Mouse (Mus musculus) embryonic facial prominence, embryonic 12.5 days (tissue): ENCODE data around the gene Adss. TPM values are rescaled to one million over a fixed set of nuclear protein-coding genes. Genes with fewer than 3 reads are reported as not detected.
A peak's percentile ranks its signal among the peaks of the same experiment; 100 is the strongest.

Source experiments
- ATAC-seq: fragments of 200-750 bp; cut with Nextera tagmentation; 2 replicates; pipeline ENCODE4 v1.8.0; 2017; ENCODE audit not compliant: insufficient number of reproducible peaks, insufficient read depth, low FRiP score, low TSS enrichment
- H3K27ac ChIP-seq: fragments of 300-500 bp; sonication (generic); 2 replicates; pipeline ENCODE4 v1.5.1; 2016; ENCODE audit warnings: mild to moderate bottlenecking
- H3K27me3 ChIP-seq: fragments of 300-500 bp; sonication (generic); 2 replicates; pipeline ENCODE4 v1.6.1; 2016; ENCODE audit warnings: mild to moderate bottlenecking, moderate library complexity
- H3K36me3 ChIP-seq: fragments of 300-500 bp; sonication (generic); 2 replicates; pipeline ENCODE4 v1.6.1; 2016; ENCODE audit warnings: mild to moderate bottlenecking
- H3K4me1 ChIP-seq: fragments of 300-500 bp; sonication (generic); 2 replicates; pipeline ENCODE4 v1.6.1; 2016
- H3K4me2 ChIP-seq: fragments of 300-500 bp; sonication (generic); replicated peaks from 2 replicates; pipeline ENCODE4 v1.6.1; 2016; ENCODE audit warnings: mild to moderate bottlenecking, moderate library complexity
- H3K4me3 ChIP-seq: fragments of 300-500 bp; sonication (generic); 2 replicates; pipeline ENCODE4 v1.5.1; 2016; ENCODE audit warnings: mild to moderate bottlenecking
- H3K9ac ChIP-seq: fragments of 300-500 bp; sonication (generic); 2 replicates; pipeline ENCODE4 v1.6.1; 2016; ENCODE audit warnings: mild to moderate bottlenecking, moderate library complexity
- H3K9me3 ChIP-seq: fragments of 300-500 bp; sonication (generic); 2 replicates; pipeline ENCODE4 v1.6.1; 2016; ENCODE audit warnings: mild to moderate bottlenecking, moderate library complexity
- WGBS: fragments of 180-500 bp; shearing (Covaris S2); methylation state at CpG from one replicate; pipeline ENCODE4 v1.1.7; 2016; 5-methylcytosine and 5-hydroxymethylcytosine counted together
- polyA plus RNA-seq: library from polyadenylated mRNA; unstranded; fragments of >200 nt; fragmentation: Nextera tagmentation; extraction: Ambion mirVana; gene quantifications from 2 replicates; pipeline ENCODE4 v1.2.1, GENCODE M21; 2016

Adss gene
- polyA plus RNA-seq, 1 experiment from 2014 or later, result 63.6 TPM

DNA sequence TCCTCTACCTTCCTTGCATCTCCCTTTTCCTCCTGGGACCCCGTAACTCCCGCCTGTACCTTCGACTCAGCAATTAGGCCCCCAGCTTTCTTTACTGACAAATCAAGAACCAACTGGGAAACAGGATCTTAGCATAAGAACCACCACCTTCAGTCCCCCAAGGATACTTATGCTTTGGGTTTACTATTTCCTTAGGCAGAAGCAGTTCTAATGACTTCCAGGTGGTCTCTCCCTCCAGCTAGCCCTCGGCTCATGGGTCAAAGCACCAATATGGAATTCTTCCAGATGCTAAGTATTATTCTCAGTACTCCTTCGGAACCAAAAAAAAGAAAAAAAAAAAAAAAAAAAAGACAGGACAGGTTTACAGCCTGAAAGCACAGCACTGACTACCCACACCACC, 39.1 kb downstream of the Adss start:
- no peaks in the 10 kb centered on the region for H3K9me3 ChIP-seq
- peaks cover 8% of the 10 kb centered on the region; the same call in 1 of the 2 replicates for H3K4me1 ChIP-seq
- 25% methylated on average over 5 of the region's 5 CpGs for WGBS
- H3K27ac ChIP-seq, result no peak overlapping the region
- H3K4me2 ChIP-seq, result no peak overlapping the region
- 0 out of 2 replicates have a peak, but pooled peaks cover 3% of the 10 kb centered on the region for H3K36me3 ChIP-seq
- no peak overlapping the region for H3K9ac ChIP-seq
- ATAC-seq, result no peak
- no peaks in the 10 kb centered on the region for H3K27me3 ChIP-seq
- no peak overlapping the region for H3K4me3 ChIP-seq

DNA sequence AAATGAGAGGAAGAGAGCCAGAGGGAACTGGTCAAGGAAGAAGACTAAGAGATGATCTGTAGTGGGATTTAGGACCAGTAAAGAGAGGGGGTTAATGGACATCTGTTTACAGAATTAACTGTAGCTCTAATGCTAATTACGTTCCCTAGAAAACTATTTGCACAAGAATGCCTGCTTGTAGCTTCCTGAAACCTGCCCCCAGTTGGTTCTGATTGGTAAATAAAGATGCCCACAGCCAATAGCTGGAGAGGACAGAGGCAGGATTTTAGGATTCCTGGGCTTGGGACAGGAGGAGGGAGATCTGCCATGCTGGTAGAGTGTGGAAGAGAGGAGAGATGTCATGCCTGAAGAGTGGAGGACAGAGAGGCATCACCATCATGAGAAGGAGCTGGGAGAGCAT, 42.8 kb downstream of the Adss start:
- 61% methylated on average over 1 of the region's 1 CpGs for WGBS
- H3K4me2 ChIP-seq, result no peak overlapping the region
- H3K27ac ChIP-seq, result no peak overlapping the region
- 0 out of 2 replicates have a peak, but pooled peaks cover 8% of the 10 kb centered on the region for H3K36me3 ChIP-seq
- peaks cover 15% of the 10 kb centered on the region for H3K9me3 ChIP-seq
- ATAC-seq, result no peak
- H3K4me1 ChIP-seq, result peaks cover 8% of the 10 kb centered on the region; the same call in 1 of the 2 replicates
- no peak overlapping the region for H3K9ac ChIP-seq
- no peak overlapping the region for H3K4me3 ChIP-seq
- no peaks in the 10 kb centered on the region for H3K27me3 ChIP-seq

DNA sequence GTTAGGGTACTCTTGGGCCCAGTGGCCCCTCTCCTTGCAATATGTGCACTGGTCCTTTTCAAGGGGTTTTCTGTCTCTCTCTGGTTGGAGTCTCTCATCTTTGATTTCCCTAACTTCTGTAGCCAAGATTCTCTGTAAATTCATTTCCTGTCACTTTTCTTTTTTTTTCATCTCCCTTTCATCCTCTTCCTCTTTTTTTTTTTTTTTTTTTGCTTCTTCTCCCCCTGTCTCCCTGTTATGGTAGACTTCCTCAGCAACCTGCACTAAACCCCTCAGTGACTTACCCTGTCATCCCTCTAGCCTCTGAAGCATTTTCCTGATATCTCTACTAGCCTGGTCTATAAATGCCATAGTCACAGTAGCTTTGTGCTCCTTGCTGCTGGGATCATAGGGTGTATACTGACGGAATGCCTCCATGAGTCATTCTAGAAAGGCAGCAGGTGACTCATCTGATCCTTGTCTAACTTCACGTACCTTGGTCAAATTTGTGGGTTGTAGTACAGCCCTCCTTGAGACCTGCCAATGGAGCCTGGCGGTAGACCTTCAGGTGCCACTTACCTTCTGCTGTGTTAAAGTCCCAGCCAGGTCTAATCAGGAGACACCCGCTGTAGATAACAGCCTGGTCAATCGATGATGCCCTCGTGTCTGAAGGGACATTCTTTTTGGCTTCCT, 48.3 kb downstream of the Adss start:
- Histone ChIP-seq H3K36me3 (0 out of 2 replicates have a peak, but pooled peaks cover 8% of the 10 kb centered on the region), H3K27me3 (no peaks in the 10 kb centered on the region), H3K27ac (no peak overlapping the region), H3K4me3 (no peak overlapping the region), H3K9me3 (peaks cover 15% of the 10 kb centered on the region), H3K4me2 (no peak overlapping the region), H3K9ac (no peak overlapping the region), H3K4me1 (no peaks in the 10 kb centered on the region)
- no peak for ATAC-seq
- WGBS, result 96% methylated on average over 6 of the region's 6 CpGs

DNA sequence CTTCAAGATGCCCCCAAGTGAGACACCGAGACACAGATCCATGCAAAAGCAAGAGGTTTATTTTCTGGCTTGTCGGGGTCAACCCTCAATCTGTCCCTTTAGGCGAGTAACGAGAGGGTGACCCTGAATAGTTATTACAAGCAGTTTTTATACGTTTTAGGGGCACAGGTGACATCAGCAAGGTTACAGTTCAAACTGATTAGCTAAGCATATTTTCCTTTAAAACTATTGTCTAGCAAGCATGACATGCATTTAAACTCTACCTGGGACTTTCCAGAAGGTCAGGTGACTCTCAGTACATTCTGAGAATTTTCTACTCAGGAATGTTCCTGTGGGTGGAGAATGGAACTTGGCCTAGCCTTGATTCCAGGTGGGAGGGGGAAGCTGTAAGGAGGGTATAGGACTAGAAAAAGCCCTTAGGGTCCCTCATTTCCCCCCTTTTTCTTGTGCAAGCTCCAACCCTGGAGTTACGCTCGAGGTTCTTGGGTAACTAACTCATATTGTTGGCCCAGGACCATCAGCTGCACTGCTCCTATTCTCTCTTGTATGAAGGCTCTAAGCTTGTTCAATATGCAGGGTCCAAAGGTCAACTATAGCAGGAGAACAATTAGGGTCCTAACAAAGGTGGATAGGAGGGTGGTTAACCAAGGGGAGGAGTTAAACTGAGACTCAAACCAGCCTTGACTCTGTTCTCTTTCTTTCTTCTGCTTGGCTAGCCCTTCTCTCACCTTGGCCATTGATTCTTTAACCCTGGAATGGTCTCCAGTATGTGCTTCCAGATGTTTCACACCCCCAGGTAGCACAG, 51.6 kb downstream of the Adss start:
- WGBS, result 70% methylated on average over 7 of the region's 7 CpGs
- no peak for ATAC-seq
- H3K27ac ChIP-seq, result no peak overlapping the region
- no peaks in the 10 kb centered on the region for H3K27me3 ChIP-seq
- H3K4me1 ChIP-seq, result no peaks in the 10 kb centered on the region
- no peak overlapping the region for H3K9ac ChIP-seq
- no peak overlapping the region for H3K4me3 ChIP-seq
- H3K4me2 ChIP-seq, result no peak overlapping the region
- H3K9me3 ChIP-seq, result 0 out of 2 replicates have a peak, but pooled peaks cover 5% of the 10 kb centered on the region
- H3K36me3 ChIP-seq, result no peaks in the 10 kb centered on the region

DNA sequence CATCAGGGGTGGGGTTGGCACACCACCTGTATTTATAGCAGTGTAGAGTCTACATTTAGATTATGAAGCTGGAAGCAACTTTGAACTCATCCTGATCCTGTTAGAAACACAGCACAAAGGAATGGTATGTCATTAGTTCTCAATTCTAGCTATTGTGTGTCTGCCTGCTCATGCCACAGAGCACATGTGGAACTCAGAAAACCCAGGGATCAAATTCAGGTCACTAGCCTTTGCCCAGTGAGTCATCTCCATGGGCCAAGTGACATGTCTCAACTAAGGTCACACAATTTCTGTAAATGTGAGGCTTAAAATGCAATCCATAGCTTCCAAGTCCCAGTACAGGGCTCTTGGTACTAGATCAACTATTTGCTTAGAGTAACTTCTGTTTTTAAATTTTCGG, 54.2 kb downstream of the Adss start:
- Histone ChIP-seq H3K27me3 (no peaks in the 10 kb centered on the region), H3K36me3 (no peaks in the 10 kb centered on the region), H3K9ac (no peak overlapping the region), H3K4me1 (no peaks in the 10 kb centered on the region), H3K4me3 (no peak overlapping the region), H3K4me2 (no peak overlapping the region), H3K27ac (no peak overlapping the region), H3K9me3 (no peaks in the 10 kb centered on the region)
- WGBS, result 82% methylated on average over 1 of the region's 1 CpGs
- ATAC-seq, result no peak

DNA sequence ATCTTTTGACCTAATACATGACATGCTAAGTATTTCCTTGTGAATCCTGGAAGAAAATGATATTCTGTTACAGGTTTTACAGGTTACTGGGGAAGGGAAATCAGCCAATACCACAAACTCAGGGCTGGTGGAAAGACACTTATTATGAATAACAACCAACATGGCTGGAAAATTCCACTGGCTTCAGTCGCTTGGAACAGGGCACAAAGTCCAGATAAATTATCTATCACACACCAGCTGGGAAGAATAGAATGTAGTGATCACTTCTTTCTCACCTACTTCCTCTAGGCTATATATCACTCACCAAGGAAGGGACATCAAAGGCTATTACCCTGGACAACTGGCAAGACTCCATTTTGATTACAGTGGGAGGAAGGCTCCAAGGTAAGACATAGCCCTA, 55.6 kb downstream of the Adss start:
- no peak for ATAC-seq
- no peak overlapping the region for H3K27ac ChIP-seq
- no peaks in the 10 kb centered on the region for H3K9me3 ChIP-seq

DNA sequence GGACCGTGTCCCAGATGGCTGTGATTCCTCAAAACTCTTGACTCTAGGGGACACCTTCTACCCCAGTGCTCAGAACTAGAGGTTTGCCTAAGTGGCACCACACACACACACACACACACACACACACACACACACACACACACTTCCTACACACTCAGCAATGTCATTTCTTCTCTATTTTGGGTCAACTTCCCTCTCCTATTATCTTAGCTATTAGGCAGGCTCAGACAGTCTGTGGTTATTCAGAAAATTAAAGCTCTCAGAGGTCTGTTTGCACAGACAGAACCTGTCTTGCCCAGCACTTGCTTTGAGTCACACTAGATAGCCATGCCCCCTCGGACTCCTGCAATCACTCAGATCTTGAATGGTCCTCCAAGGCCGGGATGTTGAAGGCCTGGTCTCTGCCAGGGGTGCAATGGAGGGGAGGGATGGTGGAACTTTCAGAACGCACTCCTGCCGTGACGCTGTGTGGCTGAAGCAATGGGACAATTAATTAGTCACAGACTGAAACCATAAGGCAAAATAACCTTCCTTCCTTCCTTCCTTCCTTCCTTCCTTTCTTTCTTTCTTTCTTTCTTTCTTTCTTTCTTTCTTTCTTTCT, 58.7 kb downstream of the Adss start:
- no peaks in the 10 kb centered on the region for H3K36me3 ChIP-seq
- H3K4me3 ChIP-seq, result no peak overlapping the region
- H3K9ac ChIP-seq, result no peak overlapping the region
- H3K27ac ChIP-seq, result no peak overlapping the region
- WGBS, result 54% methylated on average over 6 of the region's 6 CpGs
- H3K4me2 ChIP-seq, result no peak overlapping the region
- no peaks in the 10 kb centered on the region for H3K4me1 ChIP-seq
- no peaks in the 10 kb centered on the region for H3K9me3 ChIP-seq
- no peak for ATAC-seq
- no peaks in the 10 kb centered on the region for H3K27me3 ChIP-seq

More for the DNA sequence above, 55.6 kb downstream of the Adss start:
- 56% methylated on average over 1 of the region's 1 CpGs for WGBS
- Histone ChIP-seq H3K36me3 (no peaks in the 10 kb centered on the region), H3K4me1 (no peaks in the 10 kb centered on the region), H3K9ac (no peak overlapping the region), H3K27me3 (no peaks in the 10 kb centered on the region), H3K4me2 (no peak overlapping the region), H3K4me3 (no peak overlapping the region)

DNA sequence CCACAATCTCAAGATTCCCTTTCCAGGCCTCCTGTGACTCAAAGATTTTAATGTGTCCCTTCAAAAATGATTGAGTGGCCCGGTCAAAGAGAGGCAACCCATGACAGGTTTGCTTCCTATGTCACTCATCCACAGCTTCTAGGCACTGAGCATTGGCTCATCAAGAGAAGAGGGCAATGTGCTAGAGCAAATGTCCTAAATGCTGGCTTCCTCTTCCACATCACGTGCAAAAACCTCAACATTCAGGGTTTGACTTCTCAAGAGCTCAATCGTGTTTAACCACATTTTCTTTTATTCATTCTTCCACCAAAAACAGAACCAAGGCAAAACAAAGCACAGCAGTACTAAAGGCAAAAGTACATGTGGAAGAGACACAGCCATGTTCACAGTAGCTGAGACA, 64.3 kb downstream of the Adss start:
- Histone ChIP-seq H3K9me3 (no peaks in the 10 kb centered on the region), H3K9ac (no peak overlapping the region), H3K36me3 (no peaks in the 10 kb centered on the region), H3K27me3 (no peaks in the 10 kb centered on the region), H3K4me1 (no peaks in the 10 kb centered on the region), H3K4me3 (no peak overlapping the region), H3K27ac (no peak overlapping the region), H3K4me2 (no peak overlapping the region)
- WGBS, result 87% methylated on average over 3 of the region's 3 CpGs
- ATAC-seq, result no peak

DNA sequence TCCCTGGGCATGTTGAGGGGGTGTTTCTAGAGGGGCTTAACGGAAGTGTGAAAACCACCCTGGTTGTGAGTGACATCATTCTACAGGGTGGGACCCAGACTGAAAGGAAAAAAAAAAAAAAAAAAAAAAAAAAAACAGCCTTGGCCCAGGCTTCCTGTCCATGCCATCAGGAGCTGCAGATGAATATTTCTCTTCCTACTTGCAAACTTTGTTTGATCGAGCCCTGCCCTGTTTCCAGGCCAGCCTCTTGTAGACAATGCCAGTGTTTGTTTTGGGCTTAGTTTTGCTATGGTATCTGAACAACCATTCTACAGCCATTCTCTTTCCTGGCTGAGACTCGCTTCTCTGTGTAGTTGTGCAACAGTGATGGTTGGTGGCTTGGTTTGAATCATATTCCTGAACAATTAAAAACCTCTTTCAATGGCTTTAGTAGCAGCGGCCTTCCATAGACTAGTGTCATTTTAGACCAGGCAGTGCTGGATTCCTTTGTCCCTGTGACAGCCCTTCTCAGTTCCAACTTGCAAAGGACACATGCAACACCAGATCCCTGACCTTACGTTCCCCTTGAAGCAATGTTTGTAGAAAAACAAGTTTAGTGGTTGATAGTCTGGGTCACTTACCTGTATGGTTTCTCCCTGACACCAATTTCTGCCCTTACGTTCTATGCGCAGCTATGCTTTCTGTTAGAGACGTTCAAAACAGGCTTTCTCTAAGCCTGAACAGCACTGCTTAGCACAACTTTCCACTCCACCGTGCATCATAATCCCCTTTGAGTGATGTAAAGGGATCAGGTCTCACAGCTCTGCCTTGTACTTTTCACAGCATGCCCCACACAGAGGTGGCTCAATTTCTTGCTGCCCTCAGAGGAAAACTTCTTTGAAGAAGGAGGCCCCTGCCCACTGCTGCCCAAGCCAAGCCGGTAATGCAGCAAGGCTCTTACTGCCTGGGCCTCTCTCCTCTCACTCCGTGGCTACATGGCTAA, 67.0 kb downstream of the Adss start, which contains the start of gene 1700016C15Rik:
TSS of gene 1700016C15Rik (plus strand) at position 772 of the 982 bp plus-strand sequence.
- Histone ChIP-seq H3K9me3 (no peaks in the 10 kb centered on the region), H3K36me3 (no peaks in the 10 kb centered on the region), H3K27me3 (no peaks in the 10 kb centered on the region), H3K4me1 (no peaks in the 10 kb centered on the region), H3K27ac (no peak within 1 kb of the TSS), H3K4me2 (no peak within 1 kb of the TSS), H3K4me3 (no peak within 1 kb of the TSS), H3K9ac (no peak within 1 kb of the TSS)
- 53% methylated on average over 11 of the region's 11 CpGs for WGBS
- peak; percentile 82 for ATAC-seq

DNA sequence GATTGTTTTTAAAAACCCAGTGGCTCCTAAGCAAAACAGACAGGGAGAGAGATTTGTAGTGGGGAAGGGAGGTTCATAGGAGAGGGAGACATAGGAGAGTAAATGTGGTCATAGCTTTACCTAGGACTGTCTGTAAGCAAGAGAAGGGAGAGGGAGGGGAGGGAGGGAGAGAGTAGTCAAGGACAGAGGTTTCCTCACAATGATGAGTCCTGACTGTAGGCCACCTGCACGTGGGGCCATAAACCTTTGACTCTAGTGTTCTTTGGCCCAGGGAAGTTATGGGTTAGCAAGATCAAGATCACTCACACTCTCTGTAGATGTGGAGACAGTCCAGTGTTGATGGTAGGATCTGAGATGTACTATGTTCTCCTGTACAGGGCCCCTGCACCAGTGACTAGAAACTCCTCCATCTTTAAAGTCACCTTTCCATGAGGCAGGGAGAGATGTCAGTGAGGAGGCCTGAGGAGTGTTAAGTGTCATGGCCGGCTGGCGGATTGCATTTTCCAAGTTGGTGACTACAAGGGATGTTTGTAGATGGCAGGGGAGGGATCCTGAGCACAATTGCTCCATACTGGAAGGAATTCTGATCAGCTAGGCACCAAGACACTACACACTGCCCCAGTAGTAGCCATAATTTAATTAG, 68.3 kb downstream of the Adss start:
- Histone ChIP-seq H3K4me3 (no peak overlapping the region), H3K4me1 (no peaks in the 10 kb centered on the region), H3K27ac (no peak overlapping the region), H3K9ac (no peak overlapping the region), H3K9me3 (no peaks in the 10 kb centered on the region), H3K27me3 (no peaks in the 10 kb centered on the region), H3K4me2 (no peak overlapping the region), H3K36me3 (no peaks in the 10 kb centered on the region)
- WGBS, result 87% methylated on average over 3 of the region's 3 CpGs
- no peak for ATAC-seq

DNA sequence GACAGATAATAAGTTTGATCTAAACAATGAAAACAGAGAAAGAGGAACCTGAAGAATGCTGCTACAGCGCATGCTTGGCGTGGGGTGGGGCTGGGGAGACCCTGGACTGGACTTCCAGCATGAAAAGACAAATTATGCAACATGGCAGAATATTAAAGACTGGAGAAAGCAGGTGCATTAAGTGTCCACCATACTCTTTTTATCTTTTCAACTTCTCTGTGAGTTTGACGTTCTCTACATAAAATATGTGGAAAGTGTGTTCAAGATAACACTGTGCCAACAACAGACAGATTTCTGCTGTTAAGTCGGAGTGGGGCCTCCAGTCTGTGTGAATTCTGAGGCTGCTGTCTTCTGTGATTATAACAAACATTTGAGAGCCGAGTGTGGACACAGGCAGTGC, 69.4 kb downstream of the Adss start:
- H3K4me3 ChIP-seq, result no peak overlapping the region
- no peak for ATAC-seq
- H3K9ac ChIP-seq, result no peak overlapping the region
- no peaks in the 10 kb centered on the region for H3K27me3 ChIP-seq
- no peaks in the 10 kb centered on the region for H3K9me3 ChIP-seq
- WGBS, result 73% methylated on average over 5 of the region's 5 CpGs
- no peak overlapping the region for H3K27ac ChIP-seq
- no peaks in the 10 kb centered on the region for H3K4me1 ChIP-seq
- no peaks in the 10 kb centered on the region for H3K36me3 ChIP-seq
- H3K4me2 ChIP-seq, result no peak overlapping the region
